Mouse (Mus musculus) Patski (cell line): Measurements from ENCODE around the gene Eif3b. TPM values are rescaled to one million over a fixed set of nuclear protein-coding genes. Genes with fewer than 3 reads are reported as not detected.

Experiments used
- ATAC-seq: fragments of 100-300 bp; one replicate; pipeline ENCODE4 v1.8.0; 2021
- CTCF ChIA-PET: fragments of 350-600 bp; sonication (Branson Sonifier 250); formaldehyde crosslinking; loops from one replicate; lab custom pipeline; 2022; ENCODE audit warnings: inconsistent platforms; lab: Charles Lee
- POLR2A ChIA-PET: fragments of 350-600 bp; sonication (Branson Sonifier 250); formaldehyde crosslinking; loops from one replicate; lab custom pipeline; 2022; ENCODE audit warnings: antibody characterized with exemption, inconsistent platforms; lab: Charles Lee
- DNase-seq: peaks from one replicate; pipeline ENCODE4 v3.0.0-alpha.2; 2011; ENCODE audit warnings: low read depth, low spot score
- H3K27me3 ChIP-seq: fragments of 371-371 bp; one replicate; pipeline ENCODE4 v1.5.1; 2021
- CTCF ChIP-seq: fragments of 100-300 bp; IDR thresholded peaks from one replicate; pipeline ENCODE4 v1.5.1; 2021
- in situ Hi-C: fragments of 300-500 bp; cut with MboI; formaldehyde crosslinking; loops from 3 replicates; pipeline ENCODE4 v1.11.1; 2018; ENCODE audit warnings: low pct_unique_long_range_greater_than_20kb, mixed read lengths
- polyA plus RNA-seq: library from polyadenylated mRNA; unstranded; gene quantifications from one replicate; pipeline ENCODE4 v1.2.3, GENCODE M21; 2021

Eif3b gene
- polyA plus RNA-seq, 1 experiment from 2014 or later = 258 TPM

DNA sequence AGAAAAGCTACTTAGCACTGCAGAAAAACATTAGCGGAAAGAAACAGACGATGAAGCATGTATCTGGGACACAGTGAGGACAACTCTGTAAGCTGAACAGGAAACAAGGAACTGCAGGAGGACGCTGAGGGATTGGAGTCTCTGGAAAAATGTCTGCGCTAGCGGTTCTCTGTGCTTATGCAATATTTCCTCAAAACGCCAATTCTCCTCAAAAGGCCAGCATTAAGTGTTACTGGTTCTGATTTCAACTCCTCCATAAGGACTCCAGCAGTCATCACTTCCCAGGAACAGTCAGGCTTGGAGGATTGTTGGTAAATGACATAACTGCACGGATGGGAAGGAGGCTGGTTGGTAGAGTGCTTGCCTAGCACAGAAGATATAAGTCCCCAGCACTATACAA is 38.0 kb upstream of the Eif3b start:
- H3K27me3 ChIP-seq = no peaks in the 10 kb centered on the region
- ChIA-PET POLR2A (interaction anchor here (0.6 to 2.0 kb wide), 2 partner anchors 23 to 541 kb away, joined by 4 to 5 read pairs; no protein-coding TSS in a partner anchor), CTCF (interaction anchor here (1.1 to 1.3 kb wide), 2 partner anchors 24 to 45 kb away, joined by 3 to 6 read pairs; no protein-coding TSS in a partner anchor)
- ATAC-seq = no peak
- no peak for TF ChIP-seq CTCF
- in situ Hi-C loops = no loop called here
- no peak for DNase-seq

DNA sequence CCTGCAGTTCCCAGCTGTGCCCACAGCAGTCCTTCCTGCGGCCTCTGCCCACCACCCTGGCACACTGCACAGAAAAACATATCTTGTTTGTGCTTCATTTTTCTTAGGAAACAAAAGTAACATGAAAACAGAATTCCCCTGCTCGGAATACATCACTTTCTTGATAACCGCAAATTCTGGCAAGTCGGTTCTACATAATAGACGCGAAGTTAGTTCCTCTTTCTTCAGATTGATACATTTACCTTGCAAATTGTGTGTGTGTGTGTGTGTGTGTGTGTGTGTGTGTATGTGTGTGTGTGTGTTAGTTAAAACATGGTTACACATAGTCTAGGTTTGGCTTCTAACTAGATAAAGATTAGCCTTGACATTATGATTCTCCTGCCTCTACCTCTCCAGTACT is 36.4 kb upstream of the Eif3b start:
- H3K27me3 ChIP-seq = no peaks in the 10 kb centered on the region
- no peak for ATAC-seq
- in situ Hi-C loops = no loop called here
- ChIA-PET CTCF (interaction anchor here (2.0 to 2.2 kb wide), 2 partner anchors 14 to 46 kb away, joined by 8 read pairs; no protein-coding TSS in a partner anchor), POLR2A (interaction anchor here (2.0 kb wide), 1 partner anchor 25 kb away, joined by 4 read pairs; no protein-coding TSS in a partner anchor)
- no peak for DNase-seq
- no peak for TF ChIP-seq CTCF

DNA sequence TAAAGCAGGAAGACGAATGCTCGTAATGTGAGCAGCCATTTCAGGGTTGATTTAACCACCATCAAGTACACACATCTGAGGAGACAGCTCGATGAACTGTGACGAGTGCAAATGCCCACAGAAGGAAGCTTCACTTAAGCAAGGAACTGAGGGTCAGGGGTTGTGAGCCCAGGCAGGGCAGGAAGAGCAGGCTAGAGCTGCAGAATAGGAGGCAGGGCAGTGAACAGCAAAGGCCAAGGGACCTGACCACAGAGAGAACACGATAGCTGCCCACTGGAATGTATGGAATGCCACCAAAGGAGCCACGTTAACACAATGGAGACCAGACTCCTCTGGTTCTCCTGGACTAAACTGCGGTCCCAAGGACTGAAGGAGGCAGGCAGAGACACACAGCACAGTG is 35.6 kb upstream of the Eif3b start:
- in situ Hi-C loops = no loop called here
- ATAC-seq = peak; percentile 95
- ChIA-PET POLR2A (no interaction called here), CTCF (interaction anchor here (1.0 to 2.2 kb wide), 4 partner anchors 13 to 47 kb away, joined by 5 to 8 read pairs (median 7); no protein-coding TSS in a partner anchor)
- DNase-seq = peak; percentile 74
- no peak for TF ChIP-seq CTCF
- no peaks in the 10 kb centered on the region for H3K27me3 ChIP-seq

DNA sequence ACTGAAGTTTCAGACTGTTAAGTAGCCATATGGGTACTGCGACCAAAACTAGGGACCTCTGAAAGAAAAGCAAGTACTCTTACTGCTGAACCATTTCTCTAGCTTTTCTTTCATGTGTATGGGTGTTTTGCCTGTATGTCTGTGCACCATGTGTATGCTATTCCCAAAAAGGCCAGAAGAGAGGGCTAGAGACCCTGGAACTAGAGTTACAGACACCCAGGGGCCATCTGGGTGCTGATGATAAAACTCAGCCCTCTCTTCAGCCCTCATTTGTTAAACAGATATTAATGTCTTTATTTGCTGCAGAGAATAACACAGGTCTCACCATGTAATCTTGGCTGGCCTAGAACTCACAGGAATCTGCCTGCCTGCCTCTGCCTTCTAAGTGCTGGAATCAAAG is 34.7 kb upstream of the Eif3b start:
- no peak for DNase-seq
- CTCF ChIA-PET = interaction anchor here (1.0 to 2.2 kb wide), 4 partner anchors 9 to 48 kb away, joined by 3 to 8 read pairs (median 6); no protein-coding TSS in a partner anchor
- POLR2A ChIA-PET = no interaction called here
- no peaks in the 10 kb centered on the region for H3K27me3 ChIP-seq
- ATAC-seq = no peak
- TF ChIP-seq CTCF = no peak
- in situ Hi-C loops = no loop called here

DNA sequence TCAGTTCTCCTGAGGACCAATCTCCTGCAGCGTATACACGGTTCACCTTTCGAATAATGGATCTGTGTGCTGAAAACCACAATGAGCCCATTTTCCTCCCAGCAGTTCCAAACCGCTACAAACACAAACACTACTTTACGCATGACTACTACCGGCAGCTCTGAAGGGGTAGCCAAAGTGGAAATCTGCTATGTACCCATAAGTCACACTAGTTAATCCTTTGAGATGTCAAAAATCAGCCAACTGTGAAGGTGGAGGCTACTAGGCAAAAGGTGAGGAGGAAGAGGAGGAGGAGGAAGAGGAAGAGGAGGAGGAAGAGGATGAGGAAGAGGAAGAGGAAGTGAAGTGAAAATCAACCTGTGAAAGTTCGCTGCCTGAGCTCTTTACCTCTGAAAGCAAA is 31.9 kb upstream of the Eif3b start:
- POLR2A ChIA-PET = interaction anchor here (1.0 kb wide), 1 partner anchor 12 kb away, joined by 3 read pairs; no protein-coding TSS in a partner anchor

DNA sequence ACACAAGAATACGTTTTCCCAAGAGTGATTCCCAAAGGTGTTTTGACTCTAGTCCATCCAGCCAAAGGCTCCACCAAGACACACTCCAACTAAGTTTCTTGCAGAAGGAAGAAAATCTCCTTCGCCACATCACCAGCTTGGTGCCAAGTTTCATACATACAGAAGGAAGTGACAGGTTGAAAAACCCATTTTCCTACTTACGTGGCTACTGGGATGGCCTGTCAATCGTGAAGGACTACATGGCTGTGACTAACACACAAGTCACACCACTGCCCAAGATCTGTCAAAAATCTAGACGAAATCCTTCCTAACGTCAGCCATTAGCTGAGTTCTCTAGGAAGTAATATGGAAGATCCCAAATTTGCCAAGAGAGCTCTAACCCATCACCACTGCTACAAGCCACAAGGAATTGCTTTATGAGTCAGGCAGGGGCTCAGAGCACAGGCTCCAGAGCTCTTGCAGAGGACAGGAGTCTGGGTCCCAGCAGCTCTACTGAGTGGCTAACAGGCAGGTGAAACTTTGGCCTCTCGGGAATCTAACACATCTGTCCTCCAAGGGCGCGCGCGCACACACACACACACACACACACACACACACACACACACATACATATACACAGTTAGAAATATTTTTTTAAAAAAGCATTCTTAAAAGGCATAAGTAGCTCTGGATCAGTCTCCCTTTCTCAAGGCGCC is 31.2 kb upstream of the Eif3b start:
- ATAC-seq (no peak), DNase-seq (no peak)
- ChIA-PET CTCF (interaction anchor here (1.6 to 1.7 kb wide), 2 partner anchors 9 to 57 kb away, joined by 5 to 7 read pairs; partner anchors contain the start of gene Mrm2), POLR2A (interaction anchor here (0.7 to 1.4 kb wide), 3 partner anchors 13 to 56 kb away, joined by 3 read pairs; partner anchors contain the start of gene Mrm2)
- no peaks in the 10 kb centered on the region for H3K27me3 ChIP-seq
- no peak for TF ChIP-seq CTCF
- in situ Hi-C loops = no loop called here

More for the DNA sequence above, 31.9 kb upstream of the Eif3b start:
- TF ChIP-seq CTCF = no peak
- H3K27me3 ChIP-seq = no peaks in the 10 kb centered on the region
- ATAC-seq = no peak
- CTCF ChIA-PET = interaction anchor here (1.6 to 1.7 kb wide), 2 partner anchors 9 to 56 kb away, joined by 5 to 7 read pairs; partner anchors contain the start of gene Mrm2
- in situ Hi-C loops = no loop called here
- DNase-seq = no peak

DNA sequence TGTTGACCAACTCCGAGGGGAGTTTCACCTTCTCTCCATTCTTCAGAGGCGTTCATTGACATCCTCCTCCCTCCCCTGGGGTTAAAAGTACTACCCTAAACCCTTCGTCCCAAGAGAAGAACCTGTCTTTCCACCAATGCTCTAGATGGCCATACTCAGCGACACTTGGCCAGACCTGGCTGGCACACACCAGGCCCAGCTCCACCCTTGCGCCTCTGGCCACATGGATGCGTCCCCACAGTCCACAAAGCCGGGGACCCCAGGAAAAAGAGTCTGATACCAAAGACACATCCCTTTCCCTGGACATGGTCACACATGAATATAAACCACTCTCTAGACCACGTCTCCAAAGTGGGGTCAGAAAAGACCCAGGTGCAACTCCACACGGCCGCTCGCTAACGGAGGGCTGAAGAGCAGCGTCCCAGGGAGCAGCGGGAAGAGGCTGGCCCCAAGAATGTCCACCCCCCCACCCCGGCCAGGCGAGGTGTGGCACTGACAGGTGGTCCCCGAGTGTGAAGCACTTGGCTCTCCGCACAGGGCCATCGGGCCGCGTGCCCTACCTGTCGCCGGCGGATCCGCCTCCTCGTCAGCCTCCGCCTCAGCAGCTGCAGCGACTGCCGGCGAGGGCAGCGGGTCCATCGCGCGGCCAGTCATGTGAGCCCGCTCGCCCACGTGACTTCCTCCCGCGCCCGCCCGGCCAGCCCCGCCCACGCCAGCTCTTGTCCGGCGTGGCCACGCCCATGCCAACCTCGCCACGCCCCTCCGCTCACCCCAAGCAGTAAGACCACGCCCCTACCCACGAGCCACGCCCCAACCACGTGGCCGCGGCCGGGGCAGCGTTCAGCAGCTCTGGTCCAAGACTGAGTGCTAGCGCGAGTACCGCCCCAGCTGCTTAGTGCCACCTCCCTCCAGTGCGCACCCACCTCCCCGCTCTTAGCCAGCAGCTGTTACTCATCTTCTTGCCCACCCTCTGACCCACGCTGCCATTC is 30.2 kb upstream of the Eif3b start, which contains the start of gene Snx8:
TSS of gene Snx8 (minus strand) at position 675 of the 989 bp plus-strand sequence.
- ChIA-PET POLR2A (interaction anchor here (0.8 to 1.4 kb wide), 2 partner anchors 15 to 57 kb away, joined by 3 read pairs; partner anchors contain the start of gene Mrm2), CTCF (interaction anchor here (1.0 to 1.7 kb wide), 3 partner anchors 8 to 57 kb away, joined by 3 to 7 read pairs (median 5); partner anchors contain the start of gene Mrm2)
- in situ Hi-C loops = no loop called here
- DNase-seq (peak; percentile 76), ATAC-seq (peak; percentile 78)
- TF ChIP-seq CTCF = no peak
- H3K27me3 ChIP-seq = no peaks in the 10 kb centered on the region

DNA sequence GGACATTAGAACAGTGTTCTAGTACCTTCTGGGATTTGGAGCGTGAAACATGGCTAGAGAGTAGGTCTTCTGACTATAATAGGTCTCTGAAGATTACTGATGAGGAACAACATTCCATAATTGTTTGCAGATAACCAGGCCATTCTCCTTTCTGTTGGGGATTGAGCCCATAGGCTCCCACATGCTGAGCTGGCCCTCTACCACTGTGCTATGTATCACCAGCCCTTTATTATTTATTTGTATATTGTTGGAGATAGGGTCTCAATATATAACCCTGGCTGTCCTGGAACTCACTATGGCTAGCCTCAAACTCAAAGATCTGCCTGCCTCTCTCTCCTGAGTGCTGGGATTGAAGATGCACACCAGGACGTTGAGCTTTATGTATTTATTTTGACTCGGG is 29.5 kb upstream of the Eif3b start:
- no peak for ATAC-seq
- TF ChIP-seq CTCF = no peak
- H3K27me3 ChIP-seq = no peaks in the 10 kb centered on the region
- in situ Hi-C loops = loop anchor here (5.0 to 10.0 kb wide), 2 partner anchors 52 to 185 kb away; no protein-coding TSS in a partner anchor
- CTCF ChIA-PET = interaction anchor here (1.0 kb wide), 1 partner anchor 54 kb away, joined by 3 read pairs; no protein-coding TSS in a partner anchor
- no peak for DNase-seq
- POLR2A ChIA-PET = interaction anchor here (0.8 to 1.4 kb wide), 2 partner anchors 16 to 58 kb away, joined by 3 read pairs; partner anchors contain the start of gene Mrm2

DNA sequence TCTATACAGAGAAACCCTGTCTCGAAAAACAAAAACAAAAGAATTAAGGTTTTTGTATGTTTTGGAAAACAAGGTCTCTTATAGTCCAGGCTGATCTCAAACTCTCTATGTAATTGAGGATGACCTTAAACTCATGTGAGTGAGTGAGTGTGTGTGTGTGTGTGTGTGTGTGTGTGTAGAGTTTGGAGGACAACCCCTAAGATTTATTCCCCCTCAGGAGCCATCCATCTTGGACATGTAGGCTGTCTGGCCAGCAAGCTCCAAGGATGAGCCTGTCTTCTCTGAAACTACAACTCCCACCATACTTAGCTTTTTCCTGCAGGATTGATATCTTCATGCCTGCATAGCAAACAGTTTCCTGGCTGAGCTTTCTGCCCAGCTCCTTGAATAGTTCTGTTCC is 27.7 kb upstream of the Eif3b start:
- no peak for TF ChIP-seq CTCF
- POLR2A ChIA-PET = interaction anchor here (0.7 to 1.0 kb wide), 2 partner anchors 49 to 467 kb away, joined by 3 read pairs; no protein-coding TSS in a partner anchor
- DNase-seq (no peak), ATAC-seq (no peak)
- in situ Hi-C loops = loop anchor here (5.0 to 10.0 kb wide), 2 partner anchors 54 to 187 kb away; no protein-coding TSS in a partner anchor
- no peaks in the 10 kb centered on the region for H3K27me3 ChIP-seq
- CTCF ChIA-PET = interaction anchor here (0.9 to 2.5 kb wide), 3 partner anchors 15 to 59 kb away, joined by 3 to 8 read pairs (median 3); partner anchors contain the start of gene Mrm2
